Mouse (Mus musculus) midbrain, embryonic 14.5 days (tissue): ENCODE data around the gene Dagla. TPM values are rescaled to one million over a fixed set of nuclear protein-coding genes. Genes with fewer than 3 reads are reported as not detected.
A peak's percentile ranks its signal among the peaks of the same experiment; 100 is the strongest.

Source experiments
- ATAC-seq: fragments of 200-750 bp; cut with Nextera tagmentation; 2 replicates; pipeline ENCODE4 v1.8.0; 2017; ENCODE audit warnings: moderate number of reproducible peaks, moderate library complexity; ENCODE audit not compliant: low FRiP score, low TSS enrichment
- DNase-seq: peaks from one replicate; pipeline ENCODE4 v3.0.0-alpha.2; 2015
- H3K27ac ChIP-seq: fragments of 300-500 bp; sonication (generic); replicated peaks from 2 replicates; pipeline ENCODE4 v1.5.1; 2014; ENCODE audit warnings: mild to moderate bottlenecking, low read depth, low read length, moderate library complexity
- H3K27me3 ChIP-seq: fragments of 300-500 bp; sonication (generic); 2 replicates; pipeline ENCODE4 v1.6.1; 2014; ENCODE audit warnings: low read length, control low read depth, mixed read lengths; ENCODE audit not compliant: control insufficient read depth, insufficient read depth
- H3K36me3 ChIP-seq: fragments of 300-500 bp; sonication (generic); 2 replicates; pipeline ENCODE4 v1.6.1; 2014; ENCODE audit warnings: low read length, control low read depth; ENCODE audit not compliant: control insufficient read depth, insufficient read depth
- H3K4me1 ChIP-seq: fragments of 300-500 bp; sonication (generic); 2 replicates; pipeline ENCODE4 v1.6.1; 2014; ENCODE audit warnings: mild to moderate bottlenecking, antibody characterized with exemption, low read length, control low read depth; ENCODE audit not compliant: control insufficient read depth, insufficient read depth
- H3K4me2 ChIP-seq: fragments of 300-500 bp; sonication (generic); 2 replicates; pipeline ENCODE4 v1.6.1; 2014; ENCODE audit warnings: mild to moderate bottlenecking, low read length, moderate library complexity
- H3K4me3 ChIP-seq: fragments of 300-500 bp; sonication (generic); replicated peaks from 2 replicates; pipeline ENCODE4 v1.5.1; 2014; ENCODE audit warnings: low read depth, low read length
- H3K9ac ChIP-seq: fragments of 300-500 bp; sonication (generic); replicated peaks from 2 replicates; pipeline ENCODE4 v1.6.1; 2014; ENCODE audit warnings: mild to moderate bottlenecking, low read length, moderate library complexity
- H3K9me3 ChIP-seq: fragments of 300-500 bp; sonication (generic); 2 replicates; pipeline ENCODE4 v1.6.1; 2016; ENCODE audit warnings: low read length, control low read depth, mixed read lengths; ENCODE audit not compliant: control insufficient read depth
- WGBS: fragments of 180-500 bp; shearing (Covaris S2); extraction: QIAGEN DNeasy Blood & Tissue Kit; methylation state at CpG from one replicate; pipeline ENCODE4 v1.1.7; 2014; 5-methylcytosine and 5-hydroxymethylcytosine counted together
- polyA plus RNA-seq: library from polyadenylated mRNA; unstranded; fragments of >200 nt; fragmentation: Nextera tagmentation; extraction: Ambion mirVana; gene quantifications from 2 replicates; pipeline ENCODE4 v1.2.1, GENCODE M21; 2014

Gene Dagla
- polyA plus RNA-seq, 1 experiment from 2014 or later, result 9.4 TPM

DNA sequence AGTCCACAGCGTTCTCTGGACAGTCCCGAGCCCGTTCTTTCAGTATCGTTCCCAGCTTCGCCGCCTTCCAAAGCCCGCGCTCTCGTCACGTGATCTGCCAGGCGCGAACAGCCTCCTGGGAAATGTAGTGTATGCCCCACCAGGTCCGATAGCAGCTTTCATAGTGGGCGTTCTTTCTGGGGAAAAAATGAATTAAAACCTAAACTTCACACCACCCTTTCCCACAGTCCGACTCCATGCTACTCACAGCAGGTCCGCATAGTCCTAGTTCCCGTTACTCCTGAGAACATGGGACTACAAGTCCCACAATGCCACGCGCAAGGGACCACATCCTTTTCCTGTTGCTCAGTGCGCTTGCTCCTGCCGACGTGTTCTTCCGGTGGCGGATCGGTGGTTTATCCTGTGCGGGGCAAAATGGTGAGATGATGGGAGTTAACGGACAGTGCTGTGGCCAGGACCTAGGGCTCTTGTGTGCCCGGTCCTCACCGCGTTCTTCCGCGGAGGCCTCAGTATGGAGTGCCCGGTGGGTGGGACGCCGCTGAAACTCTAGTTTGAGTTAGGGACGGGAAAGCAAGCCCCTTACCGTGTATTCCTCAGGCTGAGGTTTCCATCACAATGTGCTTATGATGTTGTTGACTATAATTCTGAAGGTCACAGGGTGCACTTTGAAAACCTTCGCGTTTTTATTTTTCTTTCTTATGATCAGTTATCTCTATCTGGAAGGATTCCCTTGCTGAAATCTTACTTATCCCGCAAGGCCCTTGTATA is 100.6 kb downstream of the Dagla start, which contains the start of the genes Tmem258 and Fen1:
Tmem258 (plus strand) TSS at position 167 of the 768 bp plus-strand sequence.
Fen1 (minus strand) TSS at position 322 of the 768 bp plus-strand sequence.
- H3K4me2 ChIP-seq, result peak within 1 kb of the TSS; percentile 90
- H3K9me3 ChIP-seq, result no peaks in the 10 kb centered on the region
- DNase-seq (peak; percentile 94), ATAC-seq (peak; percentile 93)
- under 1% methylated on average over 40 of the region's 40 CpGs for WGBS
- H3K36me3 ChIP-seq, result peaks cover 51% of the 10 kb centered on the region
- peak within 1 kb of the TSS; percentile 87 for H3K27ac ChIP-seq
- peak within 1 kb of the TSS; percentile 68 for H3K4me3 ChIP-seq
- H3K27me3 ChIP-seq, result no peaks in the 10 kb centered on the region
- H3K9ac ChIP-seq, result peak within 1 kb of the TSS; percentile 65
- peaks cover 8% of the 10 kb centered on the region for H3K4me1 ChIP-seq

- H3K9me3 ChIP-seq, result no peaks in the 10 kb centered on the region
- H3K4me2 ChIP-seq, result peak overlapping the region; percentile 90
- H3K4me1 ChIP-seq, result peaks cover 8% of the 10 kb centered on the region
- ATAC-seq (no peak; the same call in 1 of the 2 replicates), DNase-seq (no peak)
- H3K27me3 ChIP-seq, result no peaks in the 10 kb centered on the region
- 3% methylated on average over 23 of the region's 23 CpGs for WGBS
- H3K36me3 ChIP-seq, result peaks cover 44% of the 10 kb centered on the region
- peak overlapping the region; percentile 65 for H3K9ac ChIP-seq
- H3K27ac ChIP-seq, result peak overlapping the region; percentile 87
- H3K4me3 ChIP-seq, result peak overlapping the region; percentile 68
These were observed 101.4 kb downstream of the Dagla start for GRCm38 (mm10) chr19:10203146-10203847.

- no peak overlapping the region for H3K9ac ChIP-seq
- 29% methylated on average over 3 of the region's 3 CpGs for WGBS
- no peak overlapping the region for H3K4me2 ChIP-seq
- no peaks in the 10 kb centered on the region for H3K27me3 ChIP-seq
- H3K36me3 ChIP-seq, result peaks cover 55% of the 10 kb centered on the region
- DNase-seq (peak; percentile 94), ATAC-seq (no peak; the same call in 1 of the 2 replicates)
- no peak overlapping the region for H3K27ac ChIP-seq
- H3K9me3 ChIP-seq, result no peaks in the 10 kb centered on the region
- no peak overlapping the region for H3K4me3 ChIP-seq
- peaks cover 8% of the 10 kb centered on the region for H3K4me1 ChIP-seq
These were observed 106.0 kb downstream of the Dagla start for GRCm38 (mm10) chr19:10198723-10199122.

DNA sequence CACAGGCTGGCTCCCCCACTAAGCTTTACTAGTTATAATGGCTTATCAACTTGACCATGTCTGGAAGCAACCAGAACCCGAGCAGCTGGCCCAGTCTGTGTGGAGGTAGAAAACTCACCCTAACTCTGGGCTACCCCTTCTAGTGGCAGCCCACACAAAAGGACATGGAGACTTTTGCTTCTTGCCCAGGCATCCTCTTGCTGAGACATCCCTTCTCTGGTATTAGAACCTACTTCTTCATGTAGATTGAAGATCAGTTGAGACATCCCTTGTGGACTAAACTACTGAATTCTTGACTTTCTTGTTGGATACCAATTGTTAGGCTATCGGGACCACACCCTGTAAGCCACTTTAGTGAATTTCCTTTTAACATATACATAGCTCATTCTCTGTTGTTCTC is 106.4 kb downstream of the Dagla start:
- H3K9ac ChIP-seq, result no peak overlapping the region
- no peaks in the 10 kb centered on the region for H3K9me3 ChIP-seq
- DNase-seq (no peak), ATAC-seq (no peak)
- H3K36me3 ChIP-seq, result peaks cover 59% of the 10 kb centered on the region
- H3K27ac ChIP-seq, result no peak overlapping the region
- H3K27me3 ChIP-seq, result no peaks in the 10 kb centered on the region
- peaks cover 7% of the 10 kb centered on the region for H3K4me1 ChIP-seq
- H3K4me3 ChIP-seq, result no peak overlapping the region
- WGBS, result 84% methylated on average over 2 of the region's 2 CpGs
- no peak overlapping the region for H3K4me2 ChIP-seq

GRCm38 (mm10) chr19:10197130-10197529 is 107.5 kb downstream of the Dagla start:
- ATAC-seq (no peak), DNase-seq (no peak)
- 92% methylated on average over 4 of the region's 4 CpGs for WGBS
- Histone ChIP-seq H3K36me3 (peaks cover 71% of the 10 kb centered on the region), H3K27ac (no peak overlapping the region), H3K9ac (no peak overlapping the region), H3K9me3 (no peaks in the 10 kb centered on the region), H3K4me2 (no peak overlapping the region), H3K4me1 (no peaks in the 10 kb centered on the region), H3K4me3 (no peak overlapping the region), H3K27me3 (no peaks in the 10 kb centered on the region)

Other genes starting within 250 kb of the Dagla start
- gene Fads2, start 203.1 kb downstream of the Dagla start, polyA plus RNA-seq, result 67.3 and 114 TPM in 2 replicates
- 125 and 152 TPM in 2 replicates for gene Fads1, start 122.0 kb downstream of the Dagla start, polyA plus RNA-seq
- gene Tmem258, start 100.9 kb downstream of the Dagla start, polyA plus RNA-seq, result 363 and 446 TPM in 2 replicates
- 24.8 and 31.0 TPM in 2 replicates for gene Fen1, start 100.7 kb downstream of the Dagla start, polyA plus RNA-seq
- gene Myrf, start 64.1 kb downstream of the Dagla start, polyA plus RNA-seq, result 0.49 and 0.75 TPM in 2 replicates
- 10.1 and 15.4 TPM in 2 replicates for gene Syt7, start 84.2 kb upstream of the Dagla start, polyA plus RNA-seq
- gene Lrrc10b, start 152.6 kb upstream of the Dagla start, polyA plus RNA-seq, result 0.91 and 1.1 TPM in 2 replicates
- 1.4 and 1.6 TPM in 2 replicates for gene Ppp1r32, start 178.1 kb upstream of the Dagla start, polyA plus RNA-seq
- 52.9 and 66.0 TPM in 2 replicates for gene Cpsf7, start 220.4 kb upstream of the Dagla start, polyA plus RNA-seq
- 67.6 and 69.6 TPM in 2 replicates for gene Sdhaf2, start 221.3 kb upstream of the Dagla start, polyA plus RNA-seq